Mouse (Mus musculus): ENCODE results near the gene Olfml2a.

The Olfml2a gene

GRCm38 (mm10) chr2:38938007-38938406 is 6.2 kb downstream of the Olfml2a start:
- DNase-seq (ENCODE audit: low spot score): no peak

GRCm38 (mm10) chr2:38939047-38939446 is 7.3 kb downstream of the Olfml2a start:
- no peak for DNase-seq (ENCODE audit: low spot score)

GRCm38 (mm10) chr2:38941426-38941825 is 9.6 kb downstream of the Olfml2a start:
- DNase-seq (ENCODE audit: low spot score): no peak

GRCm38 (mm10) chr2:38941898-38942297 is 10.1 kb downstream of the Olfml2a start:
- no peak for DNase-seq (ENCODE audit: low spot score)

GRCm38 (mm10) chr2:38943161-38943560 is 11.4 kb downstream of the Olfml2a start:
- no peak for DNase-seq (ENCODE audit: low spot score)

GRCm38 (mm10) chr2:38943977-38944376 is 12.2 kb downstream of the Olfml2a start:
- DNase-seq (ENCODE audit: low spot score): no peak

- no peak for DNase-seq (ENCODE audit: low spot score)
Measured at GRCm38 (mm10) chr2:38944460-38945161, 12.8 kb downstream of the Olfml2a start.

GRCm38 (mm10) chr2:38947566-38947965 is 15.8 kb downstream of the Olfml2a start:
- no peak for DNase-seq (ENCODE audit: low spot score)

- peak; percentile 44 for DNase-seq (ENCODE audit: low spot score)
Measured at GRCm38 (mm10) chr2:38950281-38950719, 18.5 kb downstream of the Olfml2a start.

- no peak for DNase-seq (ENCODE audit: low spot score)
Measured at GRCm38 (mm10) chr2:38953152-38953883, 21.5 kb downstream of the Olfml2a start.

GRCm38 (mm10) chr2:38956062-38956461 is 24.3 kb downstream of the Olfml2a start:
- DNase-seq (ENCODE audit: low spot score): no peak

- DNase-seq (ENCODE audit: low spot score): no peak
Measured at GRCm38 (mm10) chr2:38957671-38958223, 26.0 kb downstream of the Olfml2a start.

GRCm38 (mm10) chr2:38964198-38964597 is 32.4 kb downstream of the Olfml2a start:
- no peak for DNase-seq (ENCODE audit: low spot score)

- DNase-seq (ENCODE audit: low spot score): no peak
Measured at GRCm38 (mm10) chr2:38969650-38970049, 37.9 kb downstream of the Olfml2a start.

GRCm38 (mm10) chr2:38970057-38970456 is 38.3 kb downstream of the Olfml2a start:
- no peak for DNase-seq (ENCODE audit: low spot score)

GRCm38 (mm10) chr2:38973223-38973622 is 41.4 kb downstream of the Olfml2a start:
- DNase-seq (ENCODE audit: low spot score): no peak

- no peak for DNase-seq (ENCODE audit: low spot score)
Measured at GRCm38 (mm10) chr2:38973701-38974100, 41.9 kb downstream of the Olfml2a start.

- no peak for DNase-seq (ENCODE audit: low spot score)
Measured at GRCm38 (mm10) chr2:38974171-38974570, 42.4 kb downstream of the Olfml2a start.

GRCm38 (mm10) chr2:38975181-38975580 is 43.4 kb downstream of the Olfml2a start:
- DNase-seq (ENCODE audit: low spot score): no peak

- no peak for DNase-seq (ENCODE audit: low spot score)
Measured at GRCm38 (mm10) chr2:38975941-38976805, 44.4 kb downstream of the Olfml2a start.

- no peak for DNase-seq (ENCODE audit: low spot score)
Measured at GRCm38 (mm10) chr2:38977837-38978236, 46.1 kb downstream of the Olfml2a start.

- no peak for DNase-seq (ENCODE audit: low spot score)
Measured at GRCm38 (mm10) chr2:38983456-38983855, 51.7 kb downstream of the Olfml2a start.
